Mouse (Mus musculus) stomach, embryonic 16.5 days (tissue): ENCODE results near the gene Gramd1b. TPM values are rescaled to one million over a fixed set of nuclear protein-coding genes. Genes with fewer than 3 reads are reported as not detected.
A peak's percentile ranks its signal among the peaks of the same experiment; 100 is the strongest.

Experiments used
- ATAC-seq: fragments of 200-750 bp; cut with Nextera tagmentation; 2 replicates; pipeline ENCODE4 v1.8.0; 2017; ENCODE audit warnings: moderate number of reproducible peaks, moderate TSS enrichment; ENCODE audit not compliant: insufficient read depth, low FRiP score
- H3K27ac ChIP-seq: fragments of 300-500 bp; sonication (generic); 2 replicates; pipeline ENCODE4 v1.5.1; 2014; ENCODE audit warnings: low read length
- H3K27me3 ChIP-seq: fragments of 300-500 bp; sonication (generic); 2 replicates; pipeline ENCODE4 v1.6.1; 2014; ENCODE audit warnings: low read length, control low read depth, mixed read lengths; ENCODE audit not compliant: control insufficient read depth, insufficient read depth
- H3K36me3 ChIP-seq: fragments of 300-500 bp; sonication (generic); 2 replicates; pipeline ENCODE4 v1.6.1; 2014; ENCODE audit warnings: low read length; ENCODE audit not compliant: control insufficient read depth, insufficient read depth
- H3K4me1 ChIP-seq: fragments of 300-500 bp; sonication (generic); 2 replicates; pipeline ENCODE4 v1.6.1; 2014; ENCODE audit warnings: low read length, control low read depth, mixed read lengths; ENCODE audit not compliant: control insufficient read depth, insufficient read depth
- H3K4me2 ChIP-seq: fragments of 300-500 bp; sonication (generic); 2 replicates; pipeline ENCODE4 v1.6.1; 2014; ENCODE audit warnings: low read depth, low read length, mixed read lengths
- H3K4me3 ChIP-seq: fragments of 300-500 bp; sonication (generic); replicated peaks from 2 replicates; pipeline ENCODE4 v1.5.1; 2014; ENCODE audit warnings: mild to moderate bottlenecking, low read length
- H3K9ac ChIP-seq: fragments of 300-500 bp; sonication (generic); 2 replicates; pipeline ENCODE4 v1.6.1; 2014; ENCODE audit warnings: low read length
- H3K9me3 ChIP-seq: fragments of 300-500 bp; sonication (generic); replicated peaks from 2 replicates; pipeline ENCODE4 v1.6.1; 2016; ENCODE audit warnings: low read length, control low read depth; ENCODE audit not compliant: control insufficient read depth
- WGBS: fragments of 180-500 bp; shearing (Covaris S2); extraction: QIAGEN DNeasy Blood & Tissue Kit; methylation state at CpG from one replicate; pipeline ENCODE4 v1.1.7; 2014; 5-methylcytosine and 5-hydroxymethylcytosine counted together
- polyA plus RNA-seq: library from polyadenylated mRNA; unstranded; fragments of >200 nt; fragmentation: Nextera tagmentation; extraction: Ambion mirVana; gene quantifications from 2 replicates; pipeline ENCODE4 v1.2.1, GENCODE M21; 2015

The Gramd1b gene
- polyA plus RNA-seq, 1 experiment from 2014 or later = 4.9 TPM

- Histone ChIP-seq H3K27me3 (no peaks in the 10 kb centered on the region), H3K4me2 (no peak overlapping the region), H3K4me3 (no peak overlapping the region), H3K4me1 (no peaks in the 10 kb centered on the region), H3K9me3 (no peaks in the 10 kb centered on the region), H3K36me3 (no peaks in the 10 kb centered on the region), H3K27ac (no peak overlapping the region), H3K9ac (no peak overlapping the region)
- 65% methylated on average over 15 of the region's 15 CpGs for WGBS
- no peak for ATAC-seq
Measured at GRCm38 (mm10) chr9:40469403-40470137, 61.6 kb downstream of the Gramd1b start.

- peak; percentile 44; the same call in 1 of the 2 replicates for ATAC-seq
Measured at GRCm38 (mm10) chr9:40466782-40467181, 64.4 kb downstream of the Gramd1b start.

GRCm38 (mm10) chr9:40465596-40465995 lies 65.6 kb downstream of the Gramd1b start:
- Histone ChIP-seq H3K9ac (no peak overlapping the region), H3K4me3 (no peak overlapping the region), H3K4me1 (no peaks in the 10 kb centered on the region), H3K4me2 (no peak overlapping the region), H3K36me3 (no peaks in the 10 kb centered on the region), H3K27me3 (no peaks in the 10 kb centered on the region), H3K27ac (no peak overlapping the region), H3K9me3 (no peaks in the 10 kb centered on the region)
- peak; percentile 53; the same call in 1 of the 2 replicates for ATAC-seq
- WGBS = 62% methylated on average over 5 of the region's 5 CpGs

More at GRCm38 (mm10) chr9:40466782-40467181, 64.4 kb downstream of the Gramd1b start:
- Histone ChIP-seq H3K36me3 (no peaks in the 10 kb centered on the region), H3K9ac (no peak overlapping the region), H3K4me2 (no peak overlapping the region), H3K27me3 (no peaks in the 10 kb centered on the region), H3K27ac (no peak overlapping the region), H3K4me1 (no peaks in the 10 kb centered on the region), H3K9me3 (no peaks in the 10 kb centered on the region), H3K4me3 (no peak overlapping the region)
- WGBS = 41% methylated on average over 7 of the region's 7 CpGs

- H3K9me3 ChIP-seq = no peaks in the 10 kb centered on the region
- ATAC-seq = no peak
- H3K4me1 ChIP-seq = peaks cover 13% of the 10 kb centered on the region
- 86% methylated on average over 6 of the region's 6 CpGs for WGBS
- no peaks in the 10 kb centered on the region for H3K36me3 ChIP-seq
- no peaks in the 10 kb centered on the region for H3K27me3 ChIP-seq
- H3K27ac ChIP-seq = no peak overlapping the region
- no peak overlapping the region for H3K9ac ChIP-seq
- H3K4me3 ChIP-seq = no peak overlapping the region
- no peak overlapping the region for H3K4me2 ChIP-seq
Measured at GRCm38 (mm10) chr9:40462401-40462800, 68.8 kb downstream of the Gramd1b start.

GRCm38 (mm10) chr9:40460781-40461180 lies 70.4 kb downstream of the Gramd1b start:
- H3K9ac ChIP-seq = no peak overlapping the region
- H3K4me2 ChIP-seq = no peak overlapping the region
- H3K27me3 ChIP-seq = no peaks in the 10 kb centered on the region
- H3K27ac ChIP-seq = no peak overlapping the region
- 31% methylated on average over 6 of the region's 6 CpGs for WGBS
- H3K36me3 ChIP-seq = no peaks in the 10 kb centered on the region
- no peaks in the 10 kb centered on the region for H3K9me3 ChIP-seq
- ATAC-seq = no peak
- no peak overlapping the region for H3K4me3 ChIP-seq
- peaks cover 20% of the 10 kb centered on the region for H3K4me1 ChIP-seq

- 39% methylated on average over 5 of the region's 5 CpGs for WGBS
- Histone ChIP-seq H3K27me3 (no peaks in the 10 kb centered on the region), H3K4me3 (no peak overlapping the region), H3K4me1 (peaks cover 25% of the 10 kb centered on the region), H3K27ac (no peak overlapping the region; the same call in 1 of the 2 replicates), H3K9me3 (no peaks in the 10 kb centered on the region), H3K36me3 (no peaks in the 10 kb centered on the region), H3K4me2 (no peak overlapping the region), H3K9ac (no peak overlapping the region)
- ATAC-seq = no peak; the same call in 1 of the 2 replicates
Measured at GRCm38 (mm10) chr9:40459304-40460280, 71.6 kb downstream of the Gramd1b start.

- Histone ChIP-seq H3K27me3 (no peaks in the 10 kb centered on the region), H3K4me3 (no peak overlapping the region), H3K9ac (no peak overlapping the region), H3K36me3 (no peaks in the 10 kb centered on the region), H3K4me1 (peaks cover 25% of the 10 kb centered on the region), H3K4me2 (no peak overlapping the region), H3K27ac (no peak overlapping the region), H3K9me3 (no peaks in the 10 kb centered on the region)
- ATAC-seq = no peak
- WGBS = 49% methylated on average over 4 of the region's 4 CpGs
Measured at GRCm38 (mm10) chr9:40458559-40459303, 72.5 kb downstream of the Gramd1b start.

GRCm38 (mm10) chr9:40457448-40457847 lies 73.7 kb downstream of the Gramd1b start:
- Histone ChIP-seq H3K27me3 (no peaks in the 10 kb centered on the region), H3K9ac (no peak overlapping the region), H3K9me3 (no peaks in the 10 kb centered on the region), H3K27ac (no peak overlapping the region), H3K4me3 (no peak overlapping the region), H3K4me2 (no peak overlapping the region), H3K36me3 (no peaks in the 10 kb centered on the region), H3K4me1 (peaks cover 25% of the 10 kb centered on the region)
- ATAC-seq = no peak
- 70% methylated on average over 5 of the region's 5 CpGs for WGBS
